Mouse (Mus musculus): ENCODE data around the gene Sidt2. TPM values are rescaled to one million over a fixed set of nuclear protein-coding genes. Genes with fewer than 3 reads are reported as not detected.

Gene Sidt2
- polyA plus RNA-seq, 1 experiment from 2014 or later, result 45.7 TPM

GRCm38 (mm10) chr9:45932571-45933415 lies 22.3 kb downstream of the Sidt2 start:
- H3K9me3 ChIP-seq (ENCODE audit: control insufficient read depth, low read length), result no peaks in the 10 kb centered on the region
- H3K4me3 ChIP-seq (ENCODE audit: low read depth, low read length), result no peak overlapping the region
- no peak for ATAC-seq (ENCODE audit: low read depth)
- peaks cover 13% of the 10 kb centered on the region for H3K36me3 ChIP-seq (ENCODE audit: control insufficient read depth, insufficient read depth, low read length)
- H3K27ac ChIP-seq (ENCODE audit: low read depth, low read length), result no peak overlapping the region
- WGBS, result 80% methylated on average over 11 of the region's 11 CpGs
- no peak overlapping the region for H3K9ac ChIP-seq (replicated peaks; ENCODE audit: low read depth, low read length)
- H3K4me2 ChIP-seq (ENCODE audit: low read depth, low read length), result no peak overlapping the region
- H3K4me1 ChIP-seq (ENCODE audit: control insufficient read depth, insufficient read depth, low read length), result no peaks in the 10 kb centered on the region
- H3K27me3 ChIP-seq (ENCODE audit: control insufficient read depth, insufficient read depth, low read length), result no peaks in the 10 kb centered on the region

GRCm38 (mm10) chr9:45931958-45932357 lies 23.1 kb downstream of the Sidt2 start:
- Histone ChIP-seq H3K4me1 (ENCODE audit: control insufficient read depth, insufficient read depth, low read length) (no peaks in the 10 kb centered on the region), H3K27me3 (ENCODE audit: control insufficient read depth, insufficient read depth, low read length) (no peaks in the 10 kb centered on the region), H3K9ac (replicated peaks; ENCODE audit: low read depth, low read length) (no peak overlapping the region), H3K27ac (ENCODE audit: low read depth, low read length) (no peak overlapping the region), H3K9me3 (ENCODE audit: control insufficient read depth, low read length) (no peaks in the 10 kb centered on the region), H3K4me2 (ENCODE audit: low read depth, low read length) (no peak overlapping the region), H3K4me3 (ENCODE audit: low read depth, low read length) (no peak overlapping the region), H3K36me3 (ENCODE audit: control insufficient read depth, insufficient read depth, low read length) (peaks cover 21% of the 10 kb centered on the region)
- 64% methylated on average over 1 of the region's 1 CpGs for WGBS
- no peak for ATAC-seq (ENCODE audit: low read depth)

- H3K9ac ChIP-seq (replicated peaks; ENCODE audit: low read depth, low read length), result no peak overlapping the region
Observed at GRCm38 (mm10) chr9:45929285-45929684, 25.8 kb downstream of the Sidt2 start.

GRCm38 (mm10) chr9:45919895-45920294 lies 35.2 kb downstream of the Sidt2 start:
- H3K27ac ChIP-seq (ENCODE audit: low read depth, low read length), result no peak overlapping the region
- WGBS, result 42% methylated on average over 1 of the region's 1 CpGs
- no peak overlapping the region for H3K4me3 ChIP-seq (ENCODE audit: low read depth, low read length)
- no peaks in the 10 kb centered on the region for H3K27me3 ChIP-seq (ENCODE audit: control insufficient read depth, insufficient read depth, low read length)
- no peaks in the 10 kb centered on the region for H3K9me3 ChIP-seq (ENCODE audit: control insufficient read depth, low read length)
- no peak for ATAC-seq (ENCODE audit: low read depth)
- H3K4me1 ChIP-seq (ENCODE audit: control insufficient read depth, insufficient read depth, low read length), result 0 out of 2 replicates have a peak, but pooled peaks cover 4% of the 10 kb centered on the region
- no peak overlapping the region for H3K4me2 ChIP-seq (ENCODE audit: low read depth, low read length)
- no peak overlapping the region for H3K9ac ChIP-seq (replicated peaks; ENCODE audit: low read depth, low read length)
- H3K36me3 ChIP-seq (ENCODE audit: control insufficient read depth, insufficient read depth, low read length), result peaks cover 59% of the 10 kb centered on the region

More at GRCm38 (mm10) chr9:45929285-45929684, 25.8 kb downstream of the Sidt2 start:
- Histone ChIP-seq H3K27me3 (ENCODE audit: control insufficient read depth, insufficient read depth, low read length) (no peaks in the 10 kb centered on the region), H3K27ac (ENCODE audit: low read depth, low read length) (no peak overlapping the region), H3K36me3 (ENCODE audit: control insufficient read depth, insufficient read depth, low read length) (peaks cover 33% of the 10 kb centered on the region), H3K9me3 (ENCODE audit: control insufficient read depth, low read length) (no peaks in the 10 kb centered on the region), H3K4me3 (ENCODE audit: low read depth, low read length) (no peak overlapping the region), H3K4me2 (ENCODE audit: low read depth, low read length) (no peak overlapping the region), H3K4me1 (ENCODE audit: control insufficient read depth, insufficient read depth, low read length) (no peaks in the 10 kb centered on the region)
- ATAC-seq (ENCODE audit: low read depth), result no peak
- 96% methylated on average over 5 of the region's 5 CpGs for WGBS

GRCm38 (mm10) chr9:45917041-45917934 lies 37.8 kb downstream of the Sidt2 start:
- peak overlapping the region; percentile 55; the same call in 1 of the 2 replicates for H3K27ac ChIP-seq (ENCODE audit: low read depth, low read length)
- no peaks in the 10 kb centered on the region for H3K9me3 ChIP-seq (ENCODE audit: control insufficient read depth, low read length)
- H3K4me3 ChIP-seq (ENCODE audit: low read depth, low read length), result no peak overlapping the region
- no peak overlapping the region for H3K9ac ChIP-seq (replicated peaks; ENCODE audit: low read depth, low read length)
- peaks cover 72% of the 10 kb centered on the region for H3K36me3 ChIP-seq (ENCODE audit: control insufficient read depth, insufficient read depth, low read length)
- 68% methylated on average over 5 of the region's 5 CpGs for WGBS
- no peak overlapping the region for H3K4me2 ChIP-seq (ENCODE audit: low read depth, low read length)
- peak; percentile 90 for ATAC-seq (ENCODE audit: low read depth)
- no peaks in the 10 kb centered on the region for H3K27me3 ChIP-seq (ENCODE audit: control insufficient read depth, insufficient read depth, low read length)
- 0 out of 2 replicates have a peak, but pooled peaks cover 4% of the 10 kb centered on the region for H3K4me1 ChIP-seq (ENCODE audit: control insufficient read depth, insufficient read depth, low read length)

- Histone ChIP-seq H3K9me3 (ENCODE audit: control insufficient read depth, low read length) (no peaks in the 10 kb centered on the region), H3K4me3 (ENCODE audit: low read depth, low read length) (no peak overlapping the region), H3K36me3 (ENCODE audit: control insufficient read depth, insufficient read depth, low read length) (peaks cover 77% of the 10 kb centered on the region), H3K27me3 (ENCODE audit: control insufficient read depth, insufficient read depth, low read length) (no peaks in the 10 kb centered on the region), H3K4me1 (ENCODE audit: control insufficient read depth, insufficient read depth, low read length) (0 out of 2 replicates have a peak, but pooled peaks cover 4% of the 10 kb centered on the region), H3K27ac (ENCODE audit: low read depth, low read length) (no peak overlapping the region), H3K9ac (replicated peaks; ENCODE audit: low read depth, low read length) (no peak overlapping the region), H3K4me2 (ENCODE audit: low read depth, low read length) (no peak overlapping the region)
- 98% methylated on average over 2 of the region's 2 CpGs for WGBS
- no peak for ATAC-seq (ENCODE audit: low read depth)
Observed at GRCm38 (mm10) chr9:45915659-45916058, 39.4 kb downstream of the Sidt2 start.

GRCm38 (mm10) chr9:45911673-45912072 lies 43.4 kb downstream of the Sidt2 start:
- Histone ChIP-seq H3K27me3 (ENCODE audit: control insufficient read depth, insufficient read depth, low read length) (no peaks in the 10 kb centered on the region), H3K9me3 (ENCODE audit: control insufficient read depth, low read length) (no peaks in the 10 kb centered on the region), H3K4me2 (ENCODE audit: low read depth, low read length) (no peak overlapping the region), H3K9ac (replicated peaks; ENCODE audit: low read depth, low read length) (no peak overlapping the region), H3K4me1 (ENCODE audit: control insufficient read depth, insufficient read depth, low read length) (peaks cover 9% of the 10 kb centered on the region), H3K27ac (ENCODE audit: low read depth, low read length) (no peak overlapping the region), H3K36me3 (ENCODE audit: control insufficient read depth, insufficient read depth, low read length) (peaks cover 65% of the 10 kb centered on the region), H3K4me3 (ENCODE audit: low read depth, low read length) (no peak overlapping the region)
- 89% methylated on average over 1 of the region's 1 CpGs for WGBS
- no peak for ATAC-seq (ENCODE audit: low read depth)

GRCm38 (mm10) chr9:45910995-45911394 lies 44.1 kb downstream of the Sidt2 start:
- Histone ChIP-seq H3K9me3 (ENCODE audit: control insufficient read depth, low read length) (no peaks in the 10 kb centered on the region), H3K27me3 (ENCODE audit: control insufficient read depth, insufficient read depth, low read length) (no peaks in the 10 kb centered on the region), H3K9ac (replicated peaks; ENCODE audit: low read depth, low read length) (no peak overlapping the region), H3K4me2 (ENCODE audit: low read depth, low read length) (no peak overlapping the region), H3K36me3 (ENCODE audit: control insufficient read depth, insufficient read depth, low read length) (peaks cover 58% of the 10 kb centered on the region), H3K4me1 (ENCODE audit: control insufficient read depth, insufficient read depth, low read length) (peaks cover 9% of the 10 kb centered on the region), H3K4me3 (ENCODE audit: low read depth, low read length) (no peak overlapping the region), H3K27ac (ENCODE audit: low read depth, low read length) (no peak overlapping the region)
- 92% methylated on average over 3 of the region's 3 CpGs for WGBS
- ATAC-seq (ENCODE audit: low read depth), result no peak

- peak overlapping the region; percentile 90 for H3K4me3 ChIP-seq (ENCODE audit: low read depth, low read length)
- H3K9ac ChIP-seq (replicated peaks; ENCODE audit: low read depth, low read length), result peak overlapping the region; percentile 95
- no peaks in the 10 kb centered on the region for H3K9me3 ChIP-seq (ENCODE audit: control insufficient read depth, low read length)
- H3K4me2 ChIP-seq (ENCODE audit: low read depth, low read length), result peak overlapping the region; percentile 66
- peak overlapping the region; percentile 98 for H3K27ac ChIP-seq (ENCODE audit: low read depth, low read length)
- peak; percentile 33 for ATAC-seq (ENCODE audit: low read depth)
- WGBS, result 0% methylated on average over 19 of the region's 19 CpGs
- H3K27me3 ChIP-seq (ENCODE audit: control insufficient read depth, insufficient read depth, low read length), result no peaks in the 10 kb centered on the region
- peaks cover 17% of the 10 kb centered on the region for H3K4me1 ChIP-seq (ENCODE audit: control insufficient read depth, insufficient read depth, low read length)
- peaks cover 34% of the 10 kb centered on the region for H3K36me3 ChIP-seq (ENCODE audit: control insufficient read depth, insufficient read depth, low read length)
Observed at GRCm38 (mm10) chr9:45907078-45907428, 48.0 kb downstream of the Sidt2 start.
